Mouse (Mus musculus) B cell, adult (primary cell): Measurements from ENCODE around the gene Cckbr. TPM values are rescaled to one million over a fixed set of nuclear protein-coding genes. Genes with fewer than 3 reads are reported as not detected.

Experiments
- total RNA-seq: library from RNA; stranded (reverse); gene quantifications from 4 replicates; pipeline ENCODE4 v1.2.4, GENCODE M21; 2023; ENCODE audit not compliant: inconsistent age

Cckbr gene
- total RNA-seq = not detected in 4 replicates

DNA sequence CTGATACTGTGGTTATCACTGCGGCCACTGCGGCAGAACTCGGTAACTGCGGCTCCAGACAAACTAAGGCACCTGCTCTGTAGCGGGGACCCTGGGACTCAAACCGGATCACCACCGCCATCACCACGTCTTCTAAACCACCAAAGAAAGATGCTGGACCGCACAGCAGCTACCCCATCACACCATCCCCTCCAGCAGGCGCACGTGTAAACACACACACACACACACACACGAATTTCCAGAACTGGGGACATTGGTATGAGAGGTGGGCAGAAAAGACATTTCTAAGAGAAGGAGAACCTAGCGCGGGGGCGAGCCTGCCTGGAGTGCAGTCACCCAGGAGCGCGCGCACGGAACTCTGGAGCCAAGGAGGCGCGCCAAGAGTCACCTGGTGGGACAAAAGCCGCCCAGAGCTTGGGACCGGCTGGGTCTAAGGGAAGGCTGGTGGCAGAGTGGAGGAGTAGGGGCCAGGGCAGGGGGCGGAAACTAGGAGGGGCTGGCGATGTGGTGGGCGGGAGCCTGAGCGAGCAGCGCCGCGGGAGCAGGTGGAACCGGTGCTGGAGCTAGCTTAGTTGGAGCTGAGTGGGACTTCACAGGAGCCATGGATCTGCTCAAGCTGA, at the start of gene Cckbr:
Gene Cckbr, plus strand, starts transcription at position 308 of the 620 bp plus-strand sequence.

DNA sequence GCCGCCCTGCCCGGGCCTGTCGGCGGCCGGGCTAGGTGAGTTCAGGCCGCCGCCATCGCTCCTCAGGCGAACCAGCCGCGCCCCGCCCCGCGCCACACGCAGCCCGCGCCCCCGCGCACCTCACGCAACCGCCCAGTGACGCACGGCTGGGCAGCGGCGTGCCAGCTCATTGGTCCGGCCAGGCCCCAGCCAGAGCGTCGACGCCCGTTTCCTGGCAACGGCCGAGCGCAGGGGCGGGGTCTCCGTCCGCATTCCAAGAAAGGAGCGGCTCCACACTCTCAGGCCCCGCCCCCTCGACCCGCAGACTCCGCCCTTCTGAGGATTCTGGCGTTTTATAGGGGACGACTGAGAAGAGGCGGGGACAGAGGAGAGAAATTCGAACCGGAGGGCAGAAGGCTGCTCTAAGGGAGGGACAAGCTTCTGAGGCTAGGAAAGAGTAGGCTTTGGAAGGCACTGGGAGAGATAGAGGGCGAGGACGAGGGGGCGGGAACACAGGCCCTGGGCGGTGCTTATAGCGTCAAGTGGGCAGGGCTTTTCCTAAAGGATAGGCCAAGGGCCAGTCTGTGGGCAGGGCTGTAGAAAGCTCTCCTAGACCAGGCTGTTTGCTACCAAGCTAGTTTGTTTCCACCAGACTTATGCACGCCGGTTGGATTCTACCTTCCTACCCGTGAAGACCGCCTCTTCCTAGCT, 25.5 kb upstream of the Cckbr start, which contains the start of gene Fam160a2:
Gene Fam160a2, minus strand, starts transcription at position 120 of the 690 bp plus-strand sequence.

DNA sequence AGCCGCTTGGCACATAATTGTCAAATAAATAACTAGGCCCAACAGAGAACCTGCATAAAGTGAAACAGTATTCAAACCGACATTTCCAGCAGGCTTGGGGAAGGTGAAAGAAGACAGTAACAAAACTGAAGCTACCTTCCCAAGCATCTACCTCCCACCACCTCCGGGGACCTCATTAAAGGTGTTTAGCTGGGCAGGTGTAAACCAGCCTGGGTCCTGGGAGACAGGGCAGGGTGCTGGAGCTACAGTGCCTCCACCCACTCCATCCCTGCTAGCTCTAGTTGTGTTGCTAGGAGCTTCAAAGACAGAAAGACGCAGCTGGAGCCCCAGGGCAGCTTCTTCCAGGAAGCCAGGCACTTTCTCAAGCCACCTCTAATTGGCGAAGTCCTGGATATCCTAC, 21.3 kb upstream of the Cckbr start, which contains the start of gene Cnga4:
Gene Cnga4, plus strand, starts transcription at position 301 of the 400 bp plus-strand sequence.

DNA sequence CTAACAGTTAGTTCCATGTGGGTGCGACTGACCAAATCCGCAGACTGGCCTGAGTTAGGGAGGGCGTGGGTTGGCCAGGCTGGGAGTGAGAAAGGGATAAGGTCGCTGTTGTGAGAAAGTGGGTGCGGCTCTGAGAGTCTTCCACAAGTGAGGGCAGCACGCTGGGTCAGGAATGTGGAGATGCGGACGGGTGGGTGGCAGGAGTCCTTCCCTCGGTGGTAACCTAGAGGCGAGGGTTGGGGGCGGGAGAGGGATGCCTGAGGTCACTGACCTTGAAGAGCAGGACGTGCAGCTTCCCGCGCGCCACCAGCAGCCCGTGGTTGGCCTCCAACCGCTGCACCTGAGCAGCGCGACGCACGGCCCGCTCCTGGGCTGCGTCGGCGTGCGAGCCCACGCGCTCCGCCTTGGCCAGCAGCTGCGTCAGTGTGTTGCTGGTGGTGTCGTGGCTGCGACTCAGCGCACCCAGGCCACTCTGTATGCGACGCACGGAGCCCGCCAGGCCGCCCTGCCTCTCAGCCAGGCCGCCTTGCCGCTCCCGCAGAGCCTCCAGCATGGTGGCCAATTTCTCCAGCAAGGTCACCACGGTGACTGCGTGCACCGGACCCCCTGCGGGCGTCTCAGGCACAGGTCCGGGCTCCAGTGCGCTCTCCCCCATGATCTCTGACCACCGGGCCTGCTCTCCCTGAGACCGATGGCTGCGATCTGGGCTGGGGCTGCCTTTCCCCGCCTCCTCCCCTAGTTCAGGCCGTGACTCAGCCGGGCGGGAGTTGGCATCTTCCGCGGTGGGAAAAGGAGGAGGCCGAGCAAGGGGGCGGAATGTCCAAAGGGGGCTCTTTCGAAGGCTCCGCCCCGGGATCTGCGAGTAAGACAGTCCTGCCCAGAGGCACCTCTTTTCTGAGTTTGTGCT, 56.2 kb downstream of the Cckbr start, which contains the start of gene Cavin3:
Gene Cavin3, minus strand, starts transcription at position 796 of the 907 bp plus-strand sequence.

Other genes with a start within 250 kb of the Cckbr start
- gene Olfr685, start 239.7 kb upstream of the Cckbr start, total RNA-seq = not detected in 4 replicates
- gene Olfr686, start 218.2 kb upstream of the Cckbr start, total RNA-seq = not detected in 4 replicates
- gene Olfr688, start 137.6 kb upstream of the Cckbr start, total RNA-seq = not detected in 4 replicates
- gene Olfr689, start 114.6 kb upstream of the Cckbr start, total RNA-seq = not detected in 4 replicates
- gene Olfr690, start 91.6 kb upstream of the Cckbr start, total RNA-seq = not detected in 4 replicates
- not detected in 4 replicates for gene Olfr691, start 83.5 kb upstream of the Cckbr start, total RNA-seq
- not detected in 4 replicates for gene Olfr692, start 57.5 kb upstream of the Cckbr start, total RNA-seq
- gene Gm5901, start 50.7 kb upstream of the Cckbr start, total RNA-seq = not detected in 4 replicates
- gene Fam160a2, start 25.7 kb upstream of the Cckbr start, total RNA-seq = 35.9 to 50.1 TPM (median 42.0 TPM) in 4 replicates
- not detected in 4 replicates for gene Cnga4, start 21.2 kb upstream of the Cckbr start, total RNA-seq
- 0.32 TPM in 1 of 4 replicates, not detected in the others for gene Cavin3, start 56.6 kb downstream of the Cckbr start, total RNA-seq
- 20.7 to 26.4 TPM (median 22.0 TPM) in 4 replicates for gene Smpd1, start 128.6 kb downstream of the Cckbr start, total RNA-seq
- 2.5 to 4.7 TPM (median 2.9 TPM) in 4 replicates for gene Apbb1, start 155.9 kb downstream of the Cckbr start, total RNA-seq
- 0.45 TPM in 1 of 4 replicates, not detected in the others for gene Hpx, start 174.4 kb downstream of the Cckbr start, total RNA-seq
- gene Trim3, start 207.8 kb downstream of the Cckbr start, total RNA-seq = 27.5 to 34.8 TPM (median 29.2 TPM) in 4 replicates
- 51.6 to 73.3 TPM (median 63.1 TPM) in 4 replicates for gene Timm10b, start 214.3 kb downstream of the Cckbr start, total RNA-seq
- gene Arfip2, start 214.7 kb downstream of the Cckbr start, total RNA-seq = 37.3 to 51.9 TPM (median 41.4 TPM) in 4 replicates
- 13.5 to 24.2 TPM (median 18.6 TPM) in 4 replicates for gene Gm45799, start 214.8 kb downstream of the Cckbr start, total RNA-seq
- 2.9 to 11.5 TPM (median 9.5 TPM) in 4 replicates for gene Dnhd1, start 225.1 kb downstream of the Cckbr start, total RNA-seq